Mouse (Mus musculus): ENCODE results near the gene Fam83f.

DNA sequence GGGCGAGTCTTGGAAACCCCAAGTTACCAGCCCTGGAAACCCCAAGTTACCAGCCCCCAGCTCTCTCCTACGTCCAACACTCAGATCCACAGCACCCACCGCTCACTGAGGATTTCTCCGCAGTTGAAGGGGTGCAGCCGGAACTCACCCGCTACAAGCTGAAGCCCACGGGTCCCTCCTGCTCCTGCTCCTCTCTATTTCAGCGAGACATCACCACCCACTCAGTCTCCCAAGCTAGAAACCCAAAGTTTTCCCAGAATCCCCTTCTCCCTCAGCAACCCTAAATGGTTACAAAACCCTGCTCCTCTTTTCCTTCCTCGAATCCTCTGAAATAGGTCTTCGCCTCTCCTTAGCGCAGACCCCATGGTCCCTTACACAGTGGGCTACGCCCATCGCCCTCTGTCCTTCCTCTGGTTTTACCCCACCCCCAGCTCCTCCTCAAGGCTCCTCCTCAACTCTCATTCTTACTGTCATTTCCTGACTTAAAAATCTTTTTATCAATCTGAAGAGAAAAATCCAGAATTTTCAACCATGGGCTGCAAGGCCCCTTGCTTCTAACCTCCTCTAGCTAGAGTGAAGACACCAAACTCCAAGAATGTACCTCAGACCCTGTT is 39.3 kb upstream of the Fam83f start:
- TF ChIP-seq CTCF (IDR thresholded peaks at IDR 0.05; ENCODE audit: control insufficient read depth, insufficient read depth, insufficient read length) (no peak), MAX (IDR thresholded peaks at IDR 0.05) (no peak), USF1 (IDR thresholded peaks at IDR 0.05; ENCODE audit: low read depth) (no peak), MYOG (IDR thresholded peaks at IDR 0.05; ENCODE audit: control insufficient read depth, extremely low read depth, insufficient read length) (no peak), MYOD1 (IDR thresholded peaks at IDR 0.05; ENCODE audit: control insufficient read depth, insufficient read length, low read depth) (no peak), CEBPB (IDR thresholded peaks at IDR 0.05; ENCODE audit: low read depth) (no peak), FOSL1 (IDR thresholded peaks at IDR 0.05; ENCODE audit: insufficient read depth, low read length, poor library complexity, severe bottlenecking) (no peak)
